Mouse (Mus musculus) embryonic facial prominence, embryonic 15.5 days (tissue): ENCODE data around the gene Ccr1. TPM values are rescaled to one million over a fixed set of nuclear protein-coding genes. Genes with fewer than 3 reads are reported as not detected.

ENCODE experiments used
- ATAC-seq: fragments of 200-750 bp; cut with Nextera tagmentation; 2 replicates; pipeline ENCODE4 v1.8.0; 2017; ENCODE audit warnings: low read depth, moderate TSS enrichment; ENCODE audit not compliant: insufficient number of reproducible peaks, low FRiP score, low TSS enrichment
- H3K27ac ChIP-seq: fragments of 300-500 bp; sonication (generic); replicated peaks from 2 replicates; pipeline ENCODE4 v1.5.1; 2015; ENCODE audit warnings: mild to moderate bottlenecking, inconsistent platforms
- H3K27me3 ChIP-seq: fragments of 300-500 bp; sonication (generic); 2 replicates; pipeline ENCODE4 v1.6.1; 2015; ENCODE audit warnings: inconsistent platforms
- H3K36me3 ChIP-seq: fragments of 300-500 bp; sonication (generic); 2 replicates; pipeline ENCODE4 v1.6.1; 2015; ENCODE audit warnings: mild to moderate bottlenecking, inconsistent platforms
- H3K4me1 ChIP-seq: fragments of 300-500 bp; sonication (generic); 2 replicates; pipeline ENCODE4 v1.6.1; 2015; ENCODE audit warnings: inconsistent platforms
- H3K4me2 ChIP-seq: fragments of 300-500 bp; sonication (generic); replicated peaks from 2 replicates; pipeline ENCODE4 v1.6.1; 2015; ENCODE audit warnings: mild to moderate bottlenecking, inconsistent platforms
- H3K4me3 ChIP-seq: fragments of 300-500 bp; sonication (generic); replicated peaks from 2 replicates; pipeline ENCODE4 v1.5.1; 2015; ENCODE audit warnings: mild to moderate bottlenecking, inconsistent platforms
- H3K9ac ChIP-seq: fragments of 300-500 bp; sonication (generic); 2 replicates; pipeline ENCODE4 v1.6.1; 2015; ENCODE audit warnings: inconsistent platforms
- H3K9me3 ChIP-seq: fragments of 300-500 bp; sonication (generic); replicated peaks from 2 replicates; pipeline ENCODE4 v1.6.1; 2016; ENCODE audit warnings: inconsistent platforms
- WGBS: fragments of 180-500 bp; shearing (Covaris S2); methylation state at CpG from one replicate; pipeline ENCODE4 v1.1.7; 2015; 5-methylcytosine and 5-hydroxymethylcytosine counted together
- polyA plus RNA-seq: library from polyadenylated mRNA; unstranded; fragments of >200 nt; fragmentation: Nextera tagmentation; extraction: Ambion mirVana; gene quantifications from 2 replicates; pipeline ENCODE4 v1.2.1, GENCODE M21; 2015

Gene Ccr1
- polyA plus RNA-seq, 1 experiment from 2014 or later = 5.4 TPM

DNA sequence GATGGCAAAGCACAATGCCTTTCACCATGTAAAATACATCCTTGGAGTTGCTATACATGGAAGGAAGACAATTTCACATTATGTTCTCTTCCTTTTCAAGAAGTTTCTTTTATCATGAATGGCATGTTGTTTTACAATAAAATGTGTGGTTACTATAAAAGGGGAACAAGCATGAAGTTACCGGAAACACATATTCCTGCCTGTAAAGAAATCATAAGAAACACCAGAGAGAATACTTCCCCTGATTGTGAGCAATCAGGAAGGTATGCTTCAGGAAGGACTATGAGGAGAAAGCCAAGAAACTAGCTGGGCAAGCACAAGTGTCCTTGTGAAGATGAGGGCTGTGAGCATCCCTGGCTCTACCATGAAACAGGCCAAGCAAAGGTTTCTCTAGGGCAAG, 17.3 kb downstream of the Ccr1 start:
- 89% methylated on average over 1 of the region's 1 CpGs for WGBS
- no peak for ATAC-seq
- H3K4me2 ChIP-seq = no peak overlapping the region
- no peaks in the 10 kb centered on the region for H3K36me3 ChIP-seq
- H3K27ac ChIP-seq = no peak overlapping the region
- no peaks in the 10 kb centered on the region for H3K27me3 ChIP-seq
- no peaks in the 10 kb centered on the region for H3K4me1 ChIP-seq
- H3K9me3 ChIP-seq = no peaks in the 10 kb centered on the region
- no peak overlapping the region for H3K4me3 ChIP-seq
- no peak overlapping the region for H3K9ac ChIP-seq

- no peaks in the 10 kb centered on the region for H3K36me3 ChIP-seq
- no peak overlapping the region for H3K27ac ChIP-seq
- H3K4me1 ChIP-seq = no peaks in the 10 kb centered on the region
- no peak overlapping the region for H3K4me3 ChIP-seq
- ATAC-seq = no peak
- no peaks in the 10 kb centered on the region for H3K9me3 ChIP-seq
- H3K9ac ChIP-seq = no peak overlapping the region
- H3K27me3 ChIP-seq = no peaks in the 10 kb centered on the region
- H3K4me2 ChIP-seq = no peak overlapping the region
- 78% methylated on average over 2 of the region's 2 CpGs for WGBS
These were observed 19.1 kb downstream of the Ccr1 start for GRCm38 (mm10) chr9:123949432-123949831.

GRCm38 (mm10) chr9:123947815-123948214, 20.7 kb downstream of the Ccr1 start:
- Histone ChIP-seq H3K36me3 (no peaks in the 10 kb centered on the region), H3K4me1 (no peaks in the 10 kb centered on the region), H3K27me3 (no peaks in the 10 kb centered on the region), H3K4me3 (no peak overlapping the region), H3K27ac (no peak overlapping the region), H3K9me3 (no peaks in the 10 kb centered on the region), H3K9ac (no peak overlapping the region), H3K4me2 (no peak overlapping the region)
- WGBS = 67% methylated on average over 1 of the region's 1 CpGs
- ATAC-seq = no peak

- Histone ChIP-seq H3K4me1 (no peaks in the 10 kb centered on the region), H3K27ac (no peak overlapping the region), H3K9me3 (no peaks in the 10 kb centered on the region), H3K27me3 (no peaks in the 10 kb centered on the region), H3K4me2 (no peak overlapping the region), H3K9ac (no peak overlapping the region), H3K36me3 (no peaks in the 10 kb centered on the region), H3K4me3 (no peak overlapping the region)
- 86% methylated on average over 3 of the region's 3 CpGs for WGBS
- no peak for ATAC-seq
These were observed 26.5 kb downstream of the Ccr1 start for GRCm38 (mm10) chr9:123942025-123942424.

DNA sequence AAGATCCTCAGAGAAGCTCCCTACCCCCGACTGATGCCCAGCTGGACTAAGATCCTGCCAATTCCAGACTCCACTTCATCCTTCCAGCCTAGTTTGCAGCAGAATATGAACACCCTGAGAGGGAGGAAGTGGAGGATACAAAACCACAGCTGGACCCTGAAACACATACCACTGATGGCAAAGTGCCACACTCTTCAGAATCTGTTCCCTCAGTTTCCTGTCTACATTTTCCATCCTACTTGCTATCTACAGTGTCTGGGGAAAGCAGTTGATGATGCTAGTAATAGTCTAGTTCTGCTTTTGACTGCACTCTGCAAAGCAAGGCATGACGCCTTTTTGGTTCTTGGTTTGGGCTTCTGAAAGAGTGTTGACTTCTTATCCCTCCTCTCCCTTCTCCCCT, 27.2 kb downstream of the Ccr1 start:
- 80% methylated on average over 2 of the region's 2 CpGs for WGBS
- no peaks in the 10 kb centered on the region for H3K27me3 ChIP-seq
- H3K27ac ChIP-seq = no peak overlapping the region
- no peak overlapping the region for H3K4me2 ChIP-seq
- H3K9me3 ChIP-seq = no peaks in the 10 kb centered on the region
- no peaks in the 10 kb centered on the region for H3K4me1 ChIP-seq
- no peak overlapping the region for H3K4me3 ChIP-seq
- ATAC-seq = no peak
- H3K9ac ChIP-seq = no peak overlapping the region
- H3K36me3 ChIP-seq = no peaks in the 10 kb centered on the region

- H3K9ac ChIP-seq = no peak overlapping the region
- H3K27me3 ChIP-seq = no peaks in the 10 kb centered on the region
- H3K27ac ChIP-seq = no peak overlapping the region
- H3K9me3 ChIP-seq = no peaks in the 10 kb centered on the region
- ATAC-seq = no peak
- H3K36me3 ChIP-seq = no peaks in the 10 kb centered on the region
- no peak overlapping the region for H3K4me2 ChIP-seq
- no peak overlapping the region for H3K4me3 ChIP-seq
- no peaks in the 10 kb centered on the region for H3K4me1 ChIP-seq
These were observed 27.9 kb downstream of the Ccr1 start for GRCm38 (mm10) chr9:123940628-123941027.

DNA sequence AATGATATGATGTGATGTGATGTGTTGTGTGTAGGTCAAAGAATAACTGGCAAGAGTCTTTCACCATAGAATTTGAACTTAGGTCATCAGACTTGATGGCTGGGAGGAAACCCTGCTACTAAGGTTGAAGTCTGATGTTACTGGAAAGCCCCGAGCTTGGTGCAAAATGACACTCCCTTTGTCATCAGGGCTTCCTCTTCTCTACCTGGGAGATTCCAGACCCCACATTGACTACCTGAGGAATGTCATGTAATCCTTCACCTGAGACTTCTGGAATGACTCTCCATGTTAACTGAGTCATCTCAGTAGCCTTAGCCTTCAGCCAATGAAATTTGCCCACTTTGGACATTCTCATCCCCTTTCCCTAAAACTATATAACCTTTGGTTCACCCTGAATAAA, 28.3 kb downstream of the Ccr1 start:
- H3K9me3 ChIP-seq = no peaks in the 10 kb centered on the region
- H3K9ac ChIP-seq = no peak overlapping the region
- 52% methylated on average over 1 of the region's 1 CpGs for WGBS
- H3K27ac ChIP-seq = no peak overlapping the region
- no peaks in the 10 kb centered on the region for H3K4me1 ChIP-seq
- no peaks in the 10 kb centered on the region for H3K27me3 ChIP-seq
- no peak overlapping the region for H3K4me3 ChIP-seq
- ATAC-seq = no peak
- no peak overlapping the region for H3K4me2 ChIP-seq
- no peaks in the 10 kb centered on the region for H3K36me3 ChIP-seq

DNA sequence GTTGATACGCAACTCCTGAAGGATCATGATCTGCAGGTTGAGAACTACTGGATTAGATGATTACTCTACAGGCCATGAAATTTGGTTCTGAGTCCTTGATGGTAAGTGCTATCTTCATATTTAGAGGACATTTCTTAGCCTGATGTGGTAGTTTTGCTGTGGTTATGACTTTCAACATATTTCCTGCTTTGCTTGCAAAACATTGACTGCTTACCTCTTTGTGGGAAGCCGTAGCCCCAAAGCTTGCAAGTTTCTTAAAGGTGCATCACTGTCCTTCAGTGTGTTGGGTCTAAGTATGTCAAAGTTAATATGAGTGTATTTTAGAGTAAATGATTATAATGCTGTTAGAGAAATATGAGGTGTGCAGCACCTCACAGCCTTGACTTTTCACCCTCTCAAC, 30.5 kb downstream of the Ccr1 start:
- Histone ChIP-seq H3K4me3 (no peak overlapping the region), H3K27ac (no peak overlapping the region), H3K9me3 (no peaks in the 10 kb centered on the region), H3K9ac (no peak overlapping the region), H3K4me1 (no peaks in the 10 kb centered on the region), H3K27me3 (no peaks in the 10 kb centered on the region), H3K36me3 (no peaks in the 10 kb centered on the region), H3K4me2 (no peak overlapping the region)
- ATAC-seq = no peak
- 91% methylated on average over 2 of the region's 2 CpGs for WGBS

DNA sequence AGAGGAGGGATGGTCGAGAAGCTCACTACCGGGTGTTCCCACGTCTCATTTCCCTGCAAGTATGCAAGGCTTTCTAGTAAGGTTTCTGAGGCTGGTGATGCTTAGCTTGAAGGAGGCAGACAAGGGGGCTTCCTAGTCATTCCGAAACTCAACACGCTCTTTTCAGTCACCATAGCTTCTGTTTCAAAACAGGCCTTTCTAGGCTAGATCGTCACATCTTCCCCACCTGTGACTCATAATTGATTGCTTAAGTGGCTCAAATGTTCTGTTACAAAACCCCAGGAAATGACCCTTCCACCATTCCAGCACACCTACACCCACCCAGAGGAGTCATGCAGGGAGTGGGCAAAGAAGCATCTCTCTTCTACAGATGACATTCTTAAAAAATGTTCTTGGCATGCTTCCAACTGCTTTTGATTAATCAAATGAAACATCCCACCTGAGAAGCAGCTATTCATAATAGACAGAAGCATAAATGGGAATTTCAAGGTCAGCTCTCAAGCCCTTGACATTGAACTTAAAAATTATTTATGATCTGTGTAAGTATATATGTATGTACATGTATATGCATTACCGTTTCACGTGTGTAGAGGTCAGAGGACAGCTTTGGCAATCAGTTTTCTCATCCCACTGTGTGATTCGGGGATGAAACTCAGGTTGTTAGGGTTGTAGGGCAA, 31.8 kb downstream of the Ccr1 start:
- no peaks in the 10 kb centered on the region for H3K27me3 ChIP-seq
- WGBS = 83% methylated on average over 9 of the region's 9 CpGs
- H3K9me3 ChIP-seq = no peaks in the 10 kb centered on the region
- no peak overlapping the region for H3K4me3 ChIP-seq
- no peaks in the 10 kb centered on the region for H3K36me3 ChIP-seq
- ATAC-seq = no peak
- H3K4me1 ChIP-seq = no peaks in the 10 kb centered on the region
- no peak overlapping the region for H3K27ac ChIP-seq
- no peak overlapping the region for H3K4me2 ChIP-seq
- no peak overlapping the region for H3K9ac ChIP-seq

DNA sequence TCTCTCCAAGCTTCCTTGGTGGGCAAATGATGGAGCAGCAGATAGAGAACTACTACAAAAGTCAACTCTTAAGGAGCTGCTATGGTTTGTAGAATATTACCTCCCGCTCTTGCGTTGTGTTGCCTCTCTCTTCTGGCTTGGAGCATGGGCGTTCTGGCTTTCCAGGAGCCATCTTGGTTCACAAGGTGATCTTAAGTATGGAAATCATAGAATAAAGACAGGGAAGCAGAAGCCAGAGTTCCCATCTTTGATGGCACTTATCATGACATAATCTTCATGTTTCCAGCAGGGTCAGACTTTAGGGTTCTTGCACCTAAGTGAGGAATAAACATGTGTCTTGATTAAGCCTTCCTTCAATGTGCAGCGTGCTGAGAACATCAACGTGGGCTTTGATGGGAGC, 32.7 kb downstream of the Ccr1 start:
- 91% methylated on average over 5 of the region's 5 CpGs for WGBS
- ATAC-seq = no peak
- H3K4me2 ChIP-seq = no peak overlapping the region

GRCm38 (mm10) chr9:123935346-123935745, 33.1 kb downstream of the Ccr1 start:
- no peak overlapping the region for H3K9ac ChIP-seq
- H3K9me3 ChIP-seq = no peaks in the 10 kb centered on the region
- WGBS = 90% methylated on average over 6 of the region's 6 CpGs
- H3K27me3 ChIP-seq = no peaks in the 10 kb centered on the region
- H3K4me3 ChIP-seq = no peak overlapping the region
- ATAC-seq = no peak
- no peak overlapping the region for H3K4me2 ChIP-seq
- H3K4me1 ChIP-seq = no peaks in the 10 kb centered on the region
- H3K36me3 ChIP-seq = no peaks in the 10 kb centered on the region
- no peak overlapping the region for H3K27ac ChIP-seq

More for the DNA sequence above, 32.7 kb downstream of the Ccr1 start:
- Histone ChIP-seq H3K27me3 (no peaks in the 10 kb centered on the region), H3K9me3 (no peaks in the 10 kb centered on the region), H3K4me3 (no peak overlapping the region), H3K27ac (no peak overlapping the region), H3K9ac (no peak overlapping the region), H3K36me3 (no peaks in the 10 kb centered on the region), H3K4me1 (no peaks in the 10 kb centered on the region)

- H3K4me1 ChIP-seq = no peaks in the 10 kb centered on the region
- no peak overlapping the region for H3K4me3 ChIP-seq
- 89% methylated on average over 5 of the region's 5 CpGs for WGBS
- no peak overlapping the region for H3K9ac ChIP-seq
- no peaks in the 10 kb centered on the region for H3K27me3 ChIP-seq
- H3K9me3 ChIP-seq = no peaks in the 10 kb centered on the region
- no peak overlapping the region for H3K27ac ChIP-seq
- ATAC-seq = no peak
- no peaks in the 10 kb centered on the region for H3K36me3 ChIP-seq
- no peak overlapping the region for H3K4me2 ChIP-seq
These were observed 34.6 kb downstream of the Ccr1 start for GRCm38 (mm10) chr9:123933716-123934445.
